Mouse (Mus musculus): ENCODE measurements at regions not wholly inside any gene's neighbourhood (a gene's known extent, or its start where the extent isn't known, plus 50 kb on each side); places are given as distances from the start of the nearest gene placed in this dataset.
A peak's percentile ranks its signal among the peaks of the same experiment; 100 is the strongest.

- no peak for DNase-seq (ENCODE audit: low read depth)
Measured at GRCm38 (mm10) chr5:12926289-12926688, 198.9 kb upstream of the Sema3a start.

- DNase-seq (ENCODE audit: low read depth): no peak
Measured at GRCm38 (mm10) chr5:12927247-12927646, 198.0 kb upstream of the Sema3a start.

- DNase-seq (ENCODE audit: low read depth): peak; percentile 16
Measured at GRCm38 (mm10) chr5:12937052-12937451, 188.2 kb upstream of the Sema3a start.

GRCm38 (mm10) chr5:12938162-12938852 lies 186.9 kb upstream of the Sema3a start:
- DNase-seq (ENCODE audit: low read depth): no peak

GRCm38 (mm10) chr5:12944554-12944953 lies 180.7 kb upstream of the Sema3a start:
- DNase-seq (ENCODE audit: low read depth): peak; percentile 38

GRCm38 (mm10) chr5:12948472-12948871 lies 176.7 kb upstream of the Sema3a start:
- DNase-seq (ENCODE audit: low read depth): no peak

- DNase-seq (ENCODE audit: low read depth): no peak
Measured at GRCm38 (mm10) chr5:12970987-12971386, 154.2 kb upstream of the Sema3a start.

GRCm38 (mm10) chr5:12973701-12974100 lies 151.5 kb upstream of the Sema3a start:
- no peak for DNase-seq (ENCODE audit: low read depth)

GRCm38 (mm10) chr5:12976015-12976742 lies 149.0 kb upstream of the Sema3a start:
- peak; percentile 43 for DNase-seq (ENCODE audit: low read depth)

GRCm38 (mm10) chr5:12977875-12978274 lies 147.3 kb upstream of the Sema3a start:
- peak; percentile 69 for DNase-seq (ENCODE audit: low read depth)

GRCm38 (mm10) chr5:12993826-12994225 lies 131.4 kb upstream of the Sema3a start:
- DNase-seq (ENCODE audit: low read depth): no peak

- peak; percentile 41 for DNase-seq (ENCODE audit: low read depth)
Measured at GRCm38 (mm10) chr5:12997440-12997839, 127.8 kb upstream of the Sema3a start.

GRCm38 (mm10) chr5:13007132-13007531 lies 118.1 kb upstream of the Sema3a start:
- DNase-seq (ENCODE audit: low read depth): no peak

GRCm38 (mm10) chr5:13022270-13022669 lies 102.9 kb upstream of the Sema3a start:
- no peak for DNase-seq (ENCODE audit: low read depth)

GRCm38 (mm10) chr5:13033332-13033731 lies 91.9 kb upstream of the Sema3a start:
- DNase-seq (ENCODE audit: low read depth): no peak

- DNase-seq (ENCODE audit: low read depth): no peak
Measured at GRCm38 (mm10) chr5:13036127-13036526, 89.1 kb upstream of the Sema3a start.

GRCm38 (mm10) chr5:13058883-13059423 lies 66.3 kb upstream of the Sema3a start:
- DNase-seq (ENCODE audit: low read depth): no peak

- DNase-seq (ENCODE audit: low read depth): no peak
Measured at GRCm38 (mm10) chr5:13066942-13067341, 58.3 kb upstream of the Sema3a start.
